In genomic region chr15:93402730-93403129, GRCm38 (mm10) we compare ENCODE assay signal across 27 mouse cellular contexts.
"Had no signal": no experiment of that assay in that cellular context is flagged by ENCODE, and none has a peak within 500 bp of the region (broad histone marks: within the 10 kb centered on the region; RNA-seq: fewer than 3 reads in every experiment).

No protein-coding gene starts in this region.

- H3K27me3 ChIP-seq: limb, embryonic 12.5 days; limb, embryonic 13.5 days; limb, embryonic 15.5 days; liver, embryonic 12.5 days; liver, embryonic 13.5 days; liver, embryonic 15.5 days; lung, embryonic 15.5 days; megakaryocyte, embryonic 14.5 days; midbrain, embryonic 12.5 days; midbrain, embryonic 13.5 days; midbrain, embryonic 15.5 days had no signal

- DNase-seq: left cerebral cortex, postnatal 4 days; liver; liver, embryonic 13.5 days; liver, postnatal 0 days; lung, adult 18-20 months; lung, adult 2 months; lung, embryonic 14.5 days; lung, postnatal 10 days; lung, postnatal 14 days; lung, postnatal 36 days; lung, postnatal 4 days; midbrain, embryonic 14.5 days had no signal

- H3K27ac ChIP-seq: limb, embryonic 10.5 days; limb, embryonic 12.5 days; limb, embryonic 13.5 days; limb, embryonic 15.5 days; liver, embryonic 12.5 days; liver, embryonic 13.5 days; liver, embryonic 14.5 days; liver, embryonic 15.5 days; lung, embryonic 15.5 days; macrophage; midbrain, embryonic 10.5 days; midbrain, embryonic 12.5 days; midbrain, embryonic 13.5 days; midbrain, embryonic 15.5 days had no signal

- H3K9ac ChIP-seq: limb, embryonic 12.5 days; limb, embryonic 13.5 days; limb, embryonic 15.5 days; liver, embryonic 12.5 days; liver, embryonic 13.5 days; liver, embryonic 14.5 days; liver, embryonic 15.5 days; liver, postnatal 0 days; lung, embryonic 14.5 days; lung, embryonic 15.5 days; midbrain, embryonic 12.5 days; midbrain, embryonic 13.5 days; midbrain, embryonic 15.5 days had no signal

- H3K36me3 ChIP-seq: lung, embryonic 15.5 days; midbrain, embryonic 13.5 days; midbrain, embryonic 15.5 days had no signal

- H3K9me3 ChIP-seq: limb, embryonic 10.5 days; limb, embryonic 12.5 days; limb, embryonic 13.5 days; limb, embryonic 15.5 days; liver, embryonic 12.5 days; liver, embryonic 13.5 days; liver, embryonic 15.5 days; lung, embryonic 15.5 days; megakaryocyte, embryonic 14.5 days; midbrain, embryonic 10.5 days; midbrain, embryonic 12.5 days; midbrain, embryonic 13.5 days; midbrain, embryonic 15.5 days had no signal

- H3K4me3 ChIP-seq: limb, embryonic 10.5 days; limb, embryonic 12.5 days; limb, embryonic 13.5 days; limb, embryonic 15.5 days; liver, embryonic 12.5 days; liver, embryonic 13.5 days; liver, embryonic 15.5 days; lung, embryonic 15.5 days; megakaryocyte, embryonic 14.5 days; midbrain, embryonic 10.5 days; midbrain, embryonic 12.5 days; midbrain, embryonic 13.5 days; midbrain, embryonic 15.5 days; myocyte had no signal
